Mouse (Mus musculus): ENCODE results near the gene Slc1a2.
A peak's percentile ranks its signal among the peaks of the same experiment; 100 is the strongest.

Gene Slc1a2

DNA sequence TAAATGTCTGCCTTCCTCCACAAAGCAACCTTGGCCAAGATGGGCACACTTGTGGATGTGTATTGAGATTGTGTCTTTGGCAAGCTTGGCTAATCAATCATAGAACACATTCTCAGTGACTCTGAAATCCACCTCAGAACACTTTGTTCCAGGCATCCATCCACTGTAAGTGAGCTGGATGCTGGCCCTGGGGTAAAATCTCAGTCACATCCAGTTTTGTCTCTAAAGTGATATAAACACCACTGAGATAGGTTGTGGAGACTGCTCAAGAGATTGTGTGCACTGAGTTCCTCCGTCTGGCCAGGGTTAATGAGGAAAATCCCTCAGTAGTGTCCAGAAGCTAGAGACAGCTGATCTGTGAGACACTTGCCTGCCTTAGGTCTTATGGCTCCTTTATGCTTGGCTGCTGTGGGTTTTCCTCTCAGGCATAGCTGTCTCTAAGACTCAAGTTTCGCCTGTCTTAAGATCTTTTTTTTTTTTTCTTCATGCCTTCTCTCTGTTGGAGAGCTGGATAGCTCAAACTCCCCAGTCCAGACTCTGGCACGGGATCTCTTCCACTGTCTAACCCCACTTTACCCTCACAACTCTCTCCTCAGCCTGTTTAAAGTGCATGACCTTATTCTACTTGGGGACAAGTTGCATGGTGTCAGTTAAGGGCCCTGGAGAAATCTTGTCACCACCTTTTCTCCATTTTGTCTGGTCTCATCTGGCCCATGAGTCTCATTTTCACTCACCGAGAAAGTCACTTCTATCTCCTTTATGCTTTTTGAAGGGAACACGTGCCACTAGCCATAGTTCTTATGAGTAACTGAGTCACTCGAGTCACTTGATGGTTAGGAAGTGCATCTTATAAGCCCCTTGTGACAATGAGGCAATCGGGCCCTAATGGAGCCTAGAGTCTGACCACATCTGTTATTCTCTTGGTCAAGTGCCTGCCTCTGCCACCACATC lies 54.5 kb downstream of the Slc1a2 start:
- no peak for DNase-seq (ENCODE audit: extremely low read depth, low read depth, low spot score)

DNA sequence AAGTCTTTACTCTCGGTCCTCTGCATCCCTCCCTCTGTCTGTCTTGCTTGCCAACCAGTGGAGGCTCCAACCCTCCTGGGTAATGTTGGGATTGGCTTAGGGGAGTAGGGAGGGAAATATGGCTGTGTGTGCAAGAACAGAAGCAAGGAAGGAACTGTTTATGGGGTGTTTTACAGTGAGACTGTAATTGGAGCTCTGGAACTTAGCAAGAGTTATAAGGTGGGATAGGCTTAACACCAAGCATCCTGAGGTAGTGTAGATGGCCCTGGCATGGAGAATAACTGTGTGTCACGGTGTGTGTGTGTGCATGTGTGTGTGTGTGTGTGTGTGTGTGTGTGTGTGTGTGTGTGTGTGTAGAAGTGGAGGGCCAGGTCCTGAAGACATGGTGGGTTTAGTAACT lies 55.9 kb downstream of the Slc1a2 start:
- no peak for DNase-seq (ENCODE audit: extremely low read depth, low read depth, low spot score)

DNA sequence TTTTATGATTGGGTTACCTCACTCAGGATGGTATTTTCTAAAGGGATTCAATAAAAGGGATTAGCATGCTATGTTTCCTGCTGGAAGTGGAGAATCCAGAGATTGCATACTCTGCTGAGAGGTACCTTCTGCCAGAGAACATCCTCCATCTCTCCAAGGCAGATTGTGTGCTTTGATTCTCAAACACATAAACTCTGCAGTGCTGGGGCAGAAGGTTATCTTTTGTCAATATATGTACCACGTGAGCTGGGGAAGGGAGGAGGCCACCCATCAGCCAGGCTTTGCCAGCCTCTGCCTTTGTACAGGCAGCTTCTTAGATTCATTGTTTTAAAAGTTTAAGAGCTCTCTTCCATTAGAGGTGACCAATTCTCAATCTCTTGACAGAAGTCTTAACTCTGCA lies 57.3 kb downstream of the Slc1a2 start:
- DNase-seq (ENCODE audit: extremely low read depth, low read depth, low spot score): no peak

DNA sequence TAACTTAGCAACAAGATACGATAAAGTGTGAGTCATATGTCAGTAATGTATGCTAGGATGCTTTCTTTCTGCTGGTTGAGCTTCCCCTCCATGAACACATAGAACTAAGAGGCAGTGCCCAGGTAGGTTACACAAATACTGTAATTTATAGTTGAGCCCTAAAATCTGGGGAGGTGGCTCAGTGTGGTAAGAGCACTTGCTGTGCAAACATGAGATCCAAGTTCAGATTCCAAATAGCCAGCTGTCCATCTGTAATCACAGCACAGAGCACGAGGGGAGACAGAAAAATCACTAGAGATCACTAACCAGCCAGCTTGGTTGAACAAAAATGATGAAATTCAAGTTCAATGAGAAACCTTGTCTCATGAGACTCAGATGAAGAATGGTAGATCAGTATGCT lies 63.4 kb downstream of the Slc1a2 start:
- no peak for DNase-seq (ENCODE audit: extremely low read depth, low read depth, low spot score)

DNA sequence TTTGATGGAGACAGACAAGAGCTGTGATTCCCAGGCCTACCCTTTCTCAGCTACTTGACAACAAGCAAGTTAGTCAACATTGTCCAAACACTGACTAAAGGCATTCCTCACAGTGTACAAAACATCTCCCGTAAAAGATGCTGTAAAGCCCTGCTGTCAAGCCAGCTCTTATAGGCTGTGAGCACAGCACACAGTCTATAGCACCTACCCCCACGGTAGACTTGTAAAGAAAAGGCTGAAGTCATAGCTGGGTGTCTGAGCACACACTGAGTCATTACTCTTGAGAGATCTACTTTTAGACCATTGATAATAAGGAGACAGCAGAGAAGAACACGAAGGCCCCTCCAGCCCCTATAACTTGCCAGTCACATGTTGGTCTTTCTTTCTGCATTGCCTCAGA lies 66.6 kb downstream of the Slc1a2 start:
- DNase-seq (ENCODE audit: extremely low read depth, low read depth, low spot score): no peak

DNA sequence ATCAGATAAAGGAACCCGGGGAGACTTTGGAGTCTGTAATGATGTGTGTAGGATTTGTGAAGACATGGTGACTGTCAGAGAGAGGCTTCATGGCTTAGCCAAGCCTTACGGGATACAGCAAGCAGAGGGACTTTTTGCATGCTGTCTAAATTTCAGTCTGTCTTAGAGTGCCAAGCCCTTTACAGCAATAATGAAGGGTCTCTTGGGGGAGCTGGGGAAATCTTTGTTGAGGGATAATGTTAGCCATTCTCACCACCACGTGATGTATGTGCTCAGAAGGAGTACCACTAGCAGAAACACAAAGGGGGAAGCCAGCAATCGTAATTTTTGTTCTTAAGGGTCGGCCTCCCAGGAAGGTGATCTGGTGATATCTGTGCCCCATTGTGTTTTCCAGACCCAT lies 71.9 kb downstream of the Slc1a2 start:
- no peak for DNase-seq (ENCODE audit: extremely low read depth, low read depth, low spot score)

DNA sequence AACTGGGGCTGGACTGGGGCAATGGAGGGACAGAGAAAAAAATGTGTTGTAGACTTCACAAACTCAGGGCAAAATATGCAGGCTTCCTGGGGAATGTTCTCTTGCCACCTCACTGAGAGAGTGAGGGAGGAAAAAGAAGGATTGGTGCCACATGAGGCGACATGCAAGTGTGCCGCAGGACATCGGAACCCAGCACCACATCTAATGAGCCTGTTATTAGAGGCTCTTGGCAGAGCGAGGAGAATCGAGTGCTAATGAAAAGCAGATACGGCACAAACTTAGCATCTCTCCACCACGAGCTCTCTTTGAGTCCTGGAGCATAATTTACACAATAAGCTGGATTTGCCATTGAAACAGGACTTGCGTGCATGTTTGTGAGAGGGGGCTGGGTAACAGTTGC lies 72.3 kb downstream of the Slc1a2 start:
- no peak for DNase-seq (ENCODE audit: extremely low read depth, low read depth, low spot score)

DNA sequence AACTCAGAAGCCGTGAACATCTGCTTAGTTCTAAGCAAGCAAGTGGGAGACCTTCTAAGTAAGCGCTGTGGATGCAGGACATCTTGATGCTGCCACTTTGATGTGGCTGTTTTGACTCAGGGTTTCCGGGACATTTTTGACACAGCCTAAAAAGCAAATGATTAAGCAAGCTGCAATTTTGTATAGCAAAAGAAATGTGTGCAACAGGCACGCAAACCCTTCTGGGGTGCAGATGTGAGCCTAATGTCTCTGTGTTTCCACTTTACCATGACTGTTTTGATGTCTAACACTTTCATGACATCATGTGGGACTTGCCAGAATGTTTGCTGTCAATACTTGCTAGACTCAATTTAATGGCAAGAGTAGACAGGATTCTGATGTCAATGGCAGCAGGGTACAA lies 74.7 kb downstream of the Slc1a2 start:
- DNase-seq (ENCODE audit: extremely low read depth, low read depth, low spot score): no peak

DNA sequence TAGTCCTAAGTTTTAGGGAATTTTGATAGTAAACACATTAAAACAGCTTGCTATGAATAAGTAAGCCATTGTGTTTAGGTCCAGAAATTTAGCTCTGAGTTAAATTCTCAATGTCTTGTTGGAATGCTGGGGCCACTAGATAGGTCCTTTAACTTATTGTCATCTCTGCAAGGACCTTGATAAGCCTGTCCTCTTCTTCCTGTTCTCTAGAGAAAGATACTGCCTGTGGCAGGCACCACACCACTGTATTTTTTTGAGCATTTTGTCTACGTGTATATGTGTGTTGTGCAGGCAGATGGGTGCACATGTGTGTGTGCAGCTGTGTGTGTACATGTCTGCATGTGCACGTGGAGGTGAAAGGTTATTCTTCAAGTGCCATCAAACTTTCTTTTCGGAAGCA lies 75.6 kb downstream of the Slc1a2 start:
- DNase-seq (ENCODE audit: extremely low read depth, low read depth, low spot score): no peak

DNA sequence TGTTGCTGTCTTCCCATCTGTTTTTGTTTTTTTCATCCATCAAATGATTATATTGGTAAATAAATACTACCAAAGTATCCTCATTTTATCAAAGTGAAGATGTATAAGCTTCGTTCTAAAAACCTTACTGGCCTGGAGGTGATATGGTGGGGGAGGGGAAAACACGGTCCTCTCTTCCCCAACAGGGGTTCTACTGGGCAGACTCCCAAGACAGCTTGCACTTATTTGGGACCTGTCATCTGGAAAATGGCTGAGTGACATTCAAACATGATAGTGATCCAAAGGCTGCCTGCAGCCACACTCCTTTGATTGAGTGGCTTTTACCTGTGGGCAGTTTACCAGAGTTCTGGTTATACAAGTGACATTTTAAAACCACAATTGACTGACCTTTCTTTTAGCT lies 76.6 kb downstream of the Slc1a2 start:
- no peak for DNase-seq (ENCODE audit: extremely low read depth, low read depth, low spot score)

DNA sequence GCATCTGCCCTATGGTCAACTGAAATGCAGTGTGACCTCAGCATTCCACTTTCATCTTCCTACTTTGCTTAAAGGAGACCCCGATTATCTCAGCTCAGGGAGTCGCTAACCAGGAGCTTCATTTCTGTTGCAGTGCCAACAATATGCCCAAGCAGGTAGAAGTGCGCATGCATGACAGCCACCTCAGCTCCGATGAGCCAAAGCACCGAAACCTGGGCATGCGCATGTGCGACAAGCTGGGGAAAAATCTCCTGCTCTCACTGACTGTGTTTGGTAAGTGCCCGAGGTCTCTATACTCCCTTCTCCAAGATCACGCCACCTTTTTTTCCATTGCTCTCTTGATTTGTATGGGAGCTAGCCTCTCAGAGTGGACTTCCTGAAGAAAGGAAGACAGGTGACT lies 77.4 kb downstream of the Slc1a2 start:
- no peak for DNase-seq (ENCODE audit: extremely low read depth, low read depth, low spot score)

DNA sequence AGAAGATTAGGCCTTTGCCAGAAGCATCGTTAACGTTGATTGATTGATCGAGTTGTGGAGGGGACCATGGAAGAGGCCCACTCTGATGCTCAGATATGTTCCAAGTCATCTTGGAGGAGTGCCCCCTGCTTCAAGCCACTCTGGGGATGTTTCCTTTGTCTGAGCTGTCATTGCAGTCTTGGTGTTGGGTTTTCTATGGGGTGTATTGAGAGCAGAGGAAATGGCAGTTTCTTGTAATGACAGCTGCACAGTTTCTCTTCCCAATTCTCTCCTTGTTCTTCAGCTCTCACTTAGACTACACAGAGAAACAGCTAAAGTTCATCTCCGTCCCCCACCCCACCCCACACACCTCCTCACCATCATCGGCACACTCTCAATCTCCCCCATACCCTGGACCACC lies 78.0 kb downstream of the Slc1a2 start:
- no peak for DNase-seq (ENCODE audit: extremely low read depth, low read depth, low spot score)

DNA sequence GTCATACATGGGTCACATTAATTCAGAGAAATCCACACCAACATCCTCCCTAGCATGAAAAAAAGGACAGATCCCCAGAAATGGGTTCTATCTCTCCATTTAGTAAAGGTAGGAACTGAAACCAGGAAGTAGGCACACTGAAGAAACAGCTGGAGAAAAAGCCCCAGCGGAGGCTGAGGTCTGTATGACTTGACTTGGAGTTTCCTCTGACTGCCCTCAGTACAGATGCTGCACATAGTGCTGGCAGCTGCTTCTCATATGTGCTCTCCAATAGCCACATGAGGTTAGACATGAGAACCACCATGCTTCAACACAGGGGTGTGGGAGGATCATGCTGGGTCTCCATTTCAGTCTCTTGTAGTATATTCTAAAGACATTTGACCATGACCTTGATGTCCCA lies 80.4 kb downstream of the Slc1a2 start:
- DNase-seq (ENCODE audit: extremely low read depth, low read depth, low spot score): no peak

DNA sequence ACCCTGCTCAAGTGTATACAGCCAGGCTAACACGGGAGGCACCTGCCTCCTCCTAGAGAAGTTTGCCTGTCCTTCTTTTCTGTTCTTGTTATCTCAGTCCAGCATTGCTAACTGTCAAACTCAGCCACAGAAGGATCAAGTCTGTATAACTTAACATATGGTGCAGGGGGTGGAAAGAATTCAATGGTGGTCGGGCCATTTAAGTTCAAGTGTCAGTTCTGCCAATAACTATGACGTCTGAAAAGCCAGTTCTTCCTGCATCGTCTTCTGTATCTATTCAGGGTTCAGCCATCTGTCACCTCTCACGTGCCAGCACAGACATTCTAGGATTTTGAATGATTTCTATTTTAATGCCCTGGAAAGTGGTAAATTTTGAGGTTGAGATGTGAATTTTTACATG lies 84.2 kb downstream of the Slc1a2 start:
- DNase-seq (ENCODE audit: extremely low read depth, low read depth, low spot score): no peak

DNA sequence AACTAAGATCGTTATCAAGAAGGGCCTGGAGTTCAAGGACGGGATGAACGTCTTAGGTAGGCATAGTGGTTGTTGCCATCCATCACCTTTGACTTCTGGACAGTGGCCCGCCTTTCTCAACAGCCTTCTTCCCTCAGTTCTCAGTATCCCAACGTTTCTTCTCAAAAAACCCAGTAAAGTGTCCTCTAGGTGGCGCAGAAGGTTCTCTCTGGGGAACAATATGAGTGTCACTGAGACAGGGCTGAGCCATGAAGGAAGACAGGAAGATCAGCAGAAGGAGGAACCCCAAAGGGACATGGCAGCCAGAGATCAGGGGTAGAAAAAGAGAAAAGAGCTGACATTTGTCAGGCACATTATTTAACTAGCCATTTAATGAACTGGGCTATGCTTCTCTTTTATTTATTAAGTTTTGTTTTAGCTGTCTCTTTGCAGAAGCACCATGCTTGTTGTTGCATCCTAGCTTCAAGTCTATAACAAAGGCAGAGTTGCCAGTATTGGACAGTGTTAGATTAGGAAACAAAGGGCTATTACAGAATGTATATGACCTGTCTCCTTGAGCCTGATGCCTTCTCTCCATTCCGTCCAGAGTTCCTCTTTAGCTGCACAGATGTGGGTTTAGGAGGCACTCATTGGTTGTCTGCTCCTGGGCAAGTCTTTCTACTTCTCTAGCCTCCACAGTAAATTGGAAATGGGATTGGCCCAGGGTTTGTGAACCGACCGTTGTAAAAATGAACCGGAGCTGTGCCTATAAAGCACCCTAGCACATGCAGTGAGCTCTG lies 85.6 kb downstream of the Slc1a2 start:
- no peak for DNase-seq (ENCODE audit: extremely low read depth, low read depth, low spot score)

DNA sequence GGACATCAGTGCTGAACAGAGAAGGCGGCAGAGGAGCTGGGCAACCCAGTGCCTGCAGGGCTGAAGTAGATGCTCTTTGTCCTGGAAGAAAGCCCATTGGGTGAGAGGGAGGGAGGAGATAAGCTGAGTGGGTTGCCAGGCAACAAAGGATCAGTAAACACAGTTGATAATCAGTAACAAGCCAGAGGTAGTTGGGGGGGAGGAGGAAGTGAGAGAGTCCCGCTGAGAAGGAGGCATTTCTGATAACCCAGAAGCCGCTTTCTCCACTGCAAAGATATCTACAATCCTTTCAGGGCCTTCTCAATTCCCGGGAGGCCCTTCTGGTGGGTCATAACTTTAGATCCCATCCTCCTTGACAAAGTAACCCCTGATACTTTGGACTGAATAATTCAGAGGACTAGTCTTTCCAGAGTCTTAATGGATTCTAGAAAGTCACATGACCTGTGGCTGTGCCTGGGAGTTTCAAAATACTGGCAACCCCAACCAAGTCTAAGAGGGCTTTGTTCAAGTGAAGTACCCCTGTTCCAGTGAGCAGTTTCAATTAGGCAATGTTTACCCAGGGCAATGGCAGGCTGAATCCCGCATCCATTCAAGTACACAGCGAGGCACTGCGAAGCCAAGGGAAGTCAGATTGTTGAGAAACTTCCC lies 86.9 kb downstream of the Slc1a2 start:
- DNase-seq (ENCODE audit: extremely low read depth, low read depth, low spot score): peak; percentile 93

DNA sequence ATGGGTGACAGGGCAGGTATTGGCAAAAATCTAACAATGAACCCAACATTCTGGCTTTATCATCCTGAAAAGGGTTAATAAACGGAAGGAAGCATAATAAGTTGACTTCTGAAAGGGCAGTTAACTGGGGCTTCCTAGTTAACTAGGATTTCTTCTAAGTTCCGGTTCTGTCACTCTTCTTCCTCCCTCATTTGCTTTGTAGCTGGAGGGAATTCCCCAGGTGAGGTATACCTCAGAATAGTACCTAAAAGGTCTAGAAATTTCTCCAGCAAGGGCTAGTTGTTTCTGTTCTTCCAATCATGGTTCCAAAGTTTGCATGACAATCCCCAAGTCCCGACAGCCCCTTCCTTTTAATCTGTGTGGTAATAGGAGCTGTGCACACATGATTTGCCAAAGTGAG lies 89.3 kb downstream of the Slc1a2 start:
- no peak for DNase-seq (ENCODE audit: extremely low read depth, low read depth, low spot score)

DNA sequence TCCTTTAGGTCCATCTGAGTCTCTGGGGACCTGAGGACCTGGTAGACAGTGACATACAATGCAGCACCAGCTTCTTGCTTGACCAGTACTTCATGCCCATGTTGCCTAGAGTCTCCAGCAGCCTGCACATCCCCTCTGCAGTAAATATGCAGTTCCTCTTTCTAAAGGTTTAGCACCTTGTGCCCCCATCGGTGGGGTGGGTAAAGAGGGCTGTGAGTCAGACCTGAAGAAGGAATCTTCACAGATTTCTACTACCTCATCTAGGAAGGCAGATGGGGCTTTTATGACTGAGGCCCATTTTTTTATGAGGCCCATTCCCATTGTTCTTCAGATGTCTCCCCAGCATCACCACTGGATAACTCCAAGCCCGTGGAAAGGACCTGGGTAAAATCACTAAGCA lies 91.5 kb downstream of the Slc1a2 start:
- no peak for DNase-seq (ENCODE audit: extremely low read depth, low read depth, low spot score)

DNA sequence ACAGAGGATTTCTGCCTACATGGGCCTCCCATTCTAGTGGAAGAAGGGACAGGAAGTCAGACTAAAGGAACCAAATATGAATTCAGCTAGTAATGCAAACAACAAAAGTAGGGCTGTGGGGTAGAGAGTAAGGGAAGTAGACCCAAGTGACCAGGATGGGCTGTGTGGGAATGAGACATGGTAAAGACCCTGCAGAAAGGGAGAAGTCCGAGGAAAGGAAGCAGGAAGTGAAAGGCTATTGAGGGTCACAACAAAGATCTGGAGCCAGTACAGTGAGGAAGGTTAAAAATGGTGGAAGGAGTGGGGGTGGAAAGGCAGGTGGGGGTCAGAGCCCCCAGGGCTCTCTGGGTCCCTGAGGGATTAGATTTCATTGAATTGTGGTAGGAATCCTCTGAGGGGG lies 93.4 kb downstream of the Slc1a2 start:
- no peak for DNase-seq (ENCODE audit: extremely low read depth, low read depth, low spot score)

DNA sequence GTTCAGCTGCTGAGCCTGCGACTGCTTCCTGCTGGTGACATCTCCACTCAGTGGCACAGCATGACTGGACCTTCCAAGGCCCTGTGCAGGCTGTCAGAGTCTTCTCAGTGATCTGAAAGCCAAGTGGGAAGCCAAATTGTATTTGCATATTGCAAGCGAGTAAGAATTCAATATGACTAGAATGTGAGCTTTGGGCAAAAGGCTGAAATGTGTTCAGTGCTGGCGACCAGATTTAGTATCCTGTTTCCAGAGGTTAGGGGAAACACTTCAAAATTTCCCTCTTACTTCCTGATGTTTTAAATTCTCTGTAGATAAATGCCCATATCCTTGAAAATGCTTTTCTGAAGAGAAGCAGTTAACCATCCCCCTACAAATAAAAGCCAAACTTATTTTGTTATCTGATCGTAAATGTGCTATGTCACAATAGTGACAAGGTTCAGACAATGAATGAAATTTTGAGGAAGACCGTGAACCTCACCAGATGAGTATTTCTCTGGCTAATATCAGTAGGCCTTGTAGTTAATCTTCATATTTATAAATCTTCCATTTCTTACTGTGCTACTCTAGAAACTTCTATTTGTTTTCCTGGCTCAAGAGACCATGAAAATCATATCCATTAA lies 98.9 kb downstream of the Slc1a2 start:
- DNase-seq (ENCODE audit: extremely low read depth, low read depth, low spot score): no peak

DNA sequence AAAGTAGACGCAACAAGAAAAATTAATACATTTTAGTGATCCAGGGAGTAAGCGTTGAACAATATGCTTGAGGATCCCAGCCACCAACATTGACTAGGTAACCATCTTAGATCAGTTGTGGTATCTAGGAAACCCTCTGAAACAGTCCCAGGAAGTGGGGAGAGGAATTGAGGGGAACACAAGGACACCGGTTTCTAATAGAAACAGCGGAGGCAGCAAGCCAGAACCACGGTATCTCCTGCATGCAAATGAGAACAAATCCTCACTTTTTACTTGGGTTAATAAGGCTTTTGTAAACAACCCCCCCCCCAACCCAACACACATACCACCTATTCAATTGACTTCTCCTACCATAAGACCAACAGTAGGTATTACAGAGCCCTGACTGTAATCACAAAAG lies 101.0 kb downstream of the Slc1a2 start:
- no peak for DNase-seq (ENCODE audit: extremely low read depth, low read depth, low spot score)

All from fat pad, adult 2 months (tissue).